Mouse (Mus musculus): ENCODE data around the gene Camkmt.

The Camkmt gene

DNA sequence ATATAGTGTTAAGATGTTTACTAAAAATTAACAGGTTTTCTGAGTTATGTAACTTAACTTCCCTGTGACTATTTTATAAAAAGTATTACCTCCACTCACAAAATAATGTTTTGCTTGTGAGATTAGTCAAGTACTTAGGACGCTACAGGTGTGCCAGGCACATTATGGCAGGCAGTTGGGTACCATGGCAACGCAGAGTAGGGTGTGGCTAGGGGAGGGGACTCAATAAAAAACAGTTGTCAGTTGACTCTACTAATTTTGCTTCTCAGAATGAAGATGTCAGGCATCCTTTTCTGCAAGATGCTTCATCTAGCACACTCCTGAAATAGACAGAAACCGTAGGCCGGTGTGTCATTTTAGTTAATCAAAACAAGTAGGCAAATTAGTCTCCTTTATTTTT is 310.4 kb downstream of the Camkmt start:
- in situ Hi-C loops (cut with MboI; ENCODE audit: unreplicated experiment in 2 of 2), result no loop called here

GRCm38 (mm10) chr17:85405161-85405560 is 314.8 kb downstream of the Camkmt start:
- in situ Hi-C loops (cut with MboI; ENCODE audit: unreplicated experiment in 2 of 2), result no loop called here

DNA sequence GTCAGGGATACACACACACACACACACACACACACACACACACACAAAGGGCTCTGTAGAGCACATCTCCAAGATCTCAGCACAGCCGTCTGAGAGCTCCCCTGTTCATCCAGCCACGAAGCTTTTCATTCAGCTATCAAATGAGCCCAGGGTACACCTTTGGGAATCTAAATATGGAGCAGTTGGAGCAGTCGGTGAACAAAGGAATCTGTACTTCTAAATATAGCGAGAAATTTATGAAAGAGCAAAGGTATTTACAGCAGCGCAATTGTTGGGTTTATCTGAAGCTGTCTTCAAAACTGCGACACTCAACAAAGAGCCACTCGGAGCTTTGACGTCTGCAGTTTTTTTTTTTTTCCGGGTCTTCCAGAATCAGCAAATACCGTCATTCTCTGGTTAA is 315.8 kb downstream of the Camkmt start:
- in situ Hi-C loops (cut with MboI; ENCODE audit: unreplicated experiment in 2 of 2), result no loop called here

GRCm38 (mm10) chr17:85428831-85429230 is 338.5 kb downstream of the Camkmt start:
- in situ Hi-C loops (cut with MboI; ENCODE audit: unreplicated experiment in 2 of 2), result no loop called here

GRCm38 (mm10) chr17:85432923-85433322 is 342.6 kb downstream of the Camkmt start:
- in situ Hi-C loops (cut with MboI; ENCODE audit: unreplicated experiment in 2 of 2), result no loop called here

DNA sequence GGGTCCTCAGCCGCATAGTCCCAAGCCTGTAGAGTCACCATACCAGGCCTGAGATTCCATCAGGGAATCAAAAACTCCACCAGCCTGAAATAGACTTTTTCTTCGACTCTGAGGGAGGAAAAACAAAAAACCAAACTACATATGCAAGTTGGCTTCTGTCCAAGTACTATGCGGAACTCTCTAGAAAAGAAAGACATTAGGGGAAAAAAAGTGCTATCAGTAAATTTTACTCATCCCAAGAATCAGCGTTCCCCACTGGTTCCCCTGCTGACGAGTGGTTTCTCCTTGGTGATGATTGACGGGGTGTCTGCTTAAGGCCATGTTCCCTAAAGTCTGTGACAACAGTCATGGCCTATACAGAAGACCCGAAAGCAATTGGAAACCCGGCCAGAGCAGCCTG is 352.7 kb downstream of the Camkmt start:
- in situ Hi-C loops (cut with MboI; ENCODE audit: unreplicated experiment in 2 of 2), result no loop called here

DNA sequence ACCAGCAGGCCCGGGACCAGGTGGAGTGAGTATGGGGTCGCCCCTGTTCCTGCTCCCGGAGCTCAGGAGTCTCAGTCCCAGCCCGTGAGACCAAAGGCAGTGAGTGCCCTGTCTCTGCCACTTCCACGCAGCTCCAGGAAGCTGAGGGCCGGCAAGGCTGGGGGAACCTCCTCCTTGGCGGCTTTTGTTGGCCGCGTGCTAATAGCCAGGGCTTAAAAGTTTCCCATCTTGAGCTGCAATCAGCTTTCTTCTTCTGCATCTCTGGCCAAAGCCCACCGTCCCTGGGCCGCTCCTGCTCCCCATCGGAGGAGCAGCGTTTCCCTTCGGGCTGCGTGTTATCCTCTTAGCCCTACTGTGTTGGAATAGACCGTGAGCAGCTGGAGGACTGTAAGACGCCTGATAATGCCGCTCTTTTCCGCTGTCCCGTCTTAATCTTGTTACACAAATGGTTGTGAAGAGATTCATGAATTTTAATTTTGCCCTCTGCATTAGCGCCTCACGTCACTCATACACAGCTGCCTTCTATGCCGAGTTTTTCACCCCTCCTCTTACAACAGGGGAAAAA is 364.1 kb downstream of the Camkmt start:
- in situ Hi-C loops (cut with MboI; ENCODE audit: unreplicated experiment in 2 of 2), result no loop called here

DNA sequence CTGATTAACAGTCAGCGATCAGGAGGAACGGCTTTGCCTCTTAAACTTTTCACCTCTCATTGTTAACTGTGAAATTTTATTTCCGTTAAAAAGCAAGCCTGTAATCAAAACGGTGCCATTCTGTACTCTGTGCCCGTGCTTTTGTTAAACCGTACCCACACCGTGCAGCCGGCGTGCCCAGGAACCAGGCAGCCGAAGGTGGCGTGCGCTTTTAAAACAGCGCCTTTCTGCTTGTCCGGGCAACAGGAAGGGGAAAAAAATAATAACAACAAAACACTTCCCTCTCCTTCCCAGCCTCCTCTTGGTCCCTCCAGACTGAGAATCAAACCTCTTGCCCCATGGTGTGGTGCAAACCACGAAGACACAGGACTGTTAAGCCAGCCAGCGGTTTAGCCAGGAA is 364.7 kb downstream of the Camkmt start:
- in situ Hi-C loops (cut with MboI; ENCODE audit: unreplicated experiment in 2 of 2), result no loop called here

DNA sequence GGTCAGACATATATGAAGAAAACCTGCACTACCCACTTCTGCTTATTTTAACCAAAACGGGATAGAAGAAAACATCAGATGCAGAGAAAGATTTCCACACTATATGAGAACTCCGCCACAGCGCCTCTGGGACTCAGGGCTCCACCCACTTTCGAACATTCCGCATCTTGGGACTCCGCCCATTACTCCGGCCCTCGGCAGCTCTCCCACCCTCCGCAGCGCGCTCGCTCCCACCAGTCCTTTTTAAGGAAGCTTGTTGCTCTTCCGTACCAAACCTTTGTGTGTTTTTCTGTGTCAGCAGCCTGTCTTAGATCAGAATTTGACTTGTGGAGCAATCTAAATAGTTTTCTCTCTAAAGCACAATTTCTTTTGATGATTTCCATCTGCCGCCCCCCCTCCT is 367.7 kb downstream of the Camkmt start:
- in situ Hi-C loops (cut with MboI; ENCODE audit: unreplicated experiment in 2 of 2), result no loop called here

DNA sequence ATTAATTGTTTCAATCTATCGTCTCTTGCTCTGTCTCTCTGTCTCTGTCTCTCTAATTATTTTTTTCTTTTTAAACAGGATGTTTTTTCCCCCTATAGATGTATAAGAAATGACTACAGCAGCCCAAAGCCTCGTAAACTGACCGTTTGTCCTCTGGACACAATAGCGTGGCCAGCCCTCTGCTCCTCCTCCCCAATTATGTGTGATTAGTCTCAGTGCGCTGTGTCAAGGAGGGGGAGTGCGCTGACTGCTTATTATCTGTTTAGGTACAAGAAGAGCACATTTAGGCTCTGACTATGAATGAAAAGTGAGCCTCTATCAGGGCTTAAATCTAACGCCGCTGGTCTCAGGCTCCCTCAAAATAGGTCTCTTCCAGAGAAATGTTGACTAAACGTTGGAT is 368.2 kb downstream of the Camkmt start:
- in situ Hi-C loops (cut with MboI; ENCODE audit: unreplicated experiment in 2 of 2), result no loop called here

- in situ Hi-C loops (cut with MboI; ENCODE audit: unreplicated experiment in 2 of 2), result no loop called here
These were observed 371.2 kb downstream of the Camkmt start for GRCm38 (mm10) chr17:85461577-85461976.

GRCm38 (mm10) chr17:85463497-85464392 is 373.4 kb downstream of the Camkmt start:
- in situ Hi-C loops (cut with MboI; ENCODE audit: unreplicated experiment in 2 of 2), result no loop called here

DNA sequence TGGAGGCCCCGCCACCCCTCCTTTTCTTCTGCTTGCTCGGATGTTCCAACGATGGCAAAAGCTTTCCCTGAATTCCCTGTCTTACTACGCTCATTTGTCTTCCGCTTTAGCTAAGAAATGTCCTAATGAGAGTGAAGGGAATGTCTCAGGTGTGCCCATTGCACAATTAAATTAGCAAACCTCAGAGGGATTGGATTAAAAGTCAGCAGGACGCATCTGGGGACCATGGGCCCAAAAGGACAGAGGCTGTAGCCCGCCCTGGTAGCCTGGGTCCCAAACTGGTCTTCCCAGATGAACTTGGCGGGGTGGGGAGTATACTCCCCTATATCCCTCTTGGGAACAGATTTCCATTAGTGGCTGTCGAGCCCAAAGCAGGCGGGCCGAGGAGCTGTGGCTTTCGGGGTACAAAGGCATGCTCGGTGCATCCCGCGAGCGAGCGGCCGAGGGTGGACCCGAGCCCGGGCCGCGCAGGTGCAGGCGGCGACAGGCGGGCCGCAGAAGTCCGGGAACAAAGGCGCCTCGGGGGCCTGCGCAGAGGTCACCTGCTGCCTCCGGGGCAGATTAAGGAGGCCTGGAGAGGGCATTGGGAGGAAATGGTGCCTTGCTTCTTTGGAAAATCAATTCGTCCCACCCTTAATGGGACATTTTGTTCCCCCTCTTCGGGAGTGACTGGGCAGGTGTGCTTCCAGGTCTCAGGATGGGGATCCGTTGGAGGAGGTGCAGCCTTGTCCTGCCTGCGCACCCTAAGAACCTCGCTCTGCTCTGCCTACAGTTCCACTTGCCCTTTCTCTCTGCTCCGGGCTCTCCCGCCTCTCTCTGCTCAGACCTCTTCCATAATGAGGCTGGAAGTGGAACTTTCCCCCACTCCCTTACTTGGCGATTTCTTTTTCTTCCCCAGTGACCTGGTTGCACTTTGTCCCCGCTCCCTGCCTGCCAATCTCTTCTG is 374.4 kb downstream of the Camkmt start:
- in situ Hi-C loops (cut with MboI; ENCODE audit: unreplicated experiment in 2 of 2), result no loop called here

- in situ Hi-C loops (cut with MboI; ENCODE audit: unreplicated experiment in 2 of 2), result no loop called here
These were observed 379.4 kb downstream of the Camkmt start for GRCm38 (mm10) chr17:85469776-85470175.

DNA sequence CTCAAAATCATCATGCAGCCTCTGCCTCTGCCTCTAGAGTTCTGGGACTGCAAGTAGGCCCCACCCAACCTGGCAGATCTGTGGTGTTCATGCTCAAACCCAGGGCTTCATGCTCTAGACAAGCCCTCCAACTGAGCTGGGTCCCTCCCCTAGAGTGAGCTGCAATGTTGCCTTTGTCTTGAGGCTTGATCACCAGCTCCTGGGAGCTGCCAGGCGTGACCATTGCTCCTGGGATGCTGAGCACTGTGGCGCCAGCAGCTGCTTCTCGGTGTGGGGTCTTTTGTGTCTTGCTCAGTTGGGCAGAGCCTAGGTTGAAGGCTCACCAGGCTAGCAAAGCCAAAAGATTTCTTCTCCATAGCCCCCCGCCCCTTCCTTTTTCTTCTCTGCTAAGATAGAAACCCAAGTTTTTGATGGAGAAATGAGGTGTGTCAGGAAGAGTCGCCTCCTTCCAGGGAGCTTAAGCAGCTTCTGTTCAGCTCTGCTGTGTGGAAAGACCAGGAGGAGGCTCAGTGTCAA is 382.4 kb downstream of the Camkmt start:
- in situ Hi-C loops (cut with MboI; ENCODE audit: unreplicated experiment in 2 of 2), result no loop called here

DNA sequence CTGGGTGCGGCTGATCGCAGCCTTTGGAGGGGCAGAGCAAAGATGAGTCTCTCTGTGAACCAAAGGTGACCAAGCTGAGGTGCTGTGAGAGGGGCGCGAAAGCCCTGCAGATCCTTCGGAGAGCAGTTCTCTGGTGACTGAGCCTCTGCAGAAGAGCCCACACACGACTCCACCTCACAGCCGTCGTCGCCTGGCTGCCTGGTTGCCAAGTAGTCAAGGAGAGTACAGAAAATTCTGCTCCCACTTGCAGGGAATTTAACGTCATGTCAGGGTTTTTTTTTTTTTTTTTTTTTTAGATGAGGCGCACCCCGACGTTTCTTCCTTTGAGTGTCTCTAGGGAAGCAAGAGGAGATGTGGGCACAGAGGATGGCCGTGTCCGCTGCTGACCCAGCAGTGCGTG is 382.9 kb downstream of the Camkmt start:
- in situ Hi-C loops (cut with MboI; ENCODE audit: unreplicated experiment in 2 of 2), result no loop called here

DNA sequence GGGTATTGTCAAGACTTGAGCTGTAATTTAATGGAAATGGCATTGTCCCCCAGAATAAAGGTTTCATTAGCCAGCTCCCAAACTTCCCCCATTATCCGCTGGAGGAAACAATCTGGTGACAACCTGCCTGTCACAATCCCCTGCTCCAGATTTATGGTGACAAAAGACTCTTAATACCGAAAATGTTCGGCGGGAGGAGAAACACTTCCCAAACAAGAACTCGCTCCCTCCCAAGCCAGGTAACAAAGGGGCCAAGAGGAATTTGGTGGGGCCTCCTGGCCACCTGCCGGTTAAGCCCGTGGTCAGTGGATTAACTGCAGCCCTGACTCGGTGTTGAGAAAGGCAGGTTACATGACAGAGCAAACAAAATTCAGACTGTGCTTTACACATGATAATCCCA is 383.5 kb downstream of the Camkmt start:
- in situ Hi-C loops (cut with MboI; ENCODE audit: unreplicated experiment in 2 of 2), result no loop called here

DNA sequence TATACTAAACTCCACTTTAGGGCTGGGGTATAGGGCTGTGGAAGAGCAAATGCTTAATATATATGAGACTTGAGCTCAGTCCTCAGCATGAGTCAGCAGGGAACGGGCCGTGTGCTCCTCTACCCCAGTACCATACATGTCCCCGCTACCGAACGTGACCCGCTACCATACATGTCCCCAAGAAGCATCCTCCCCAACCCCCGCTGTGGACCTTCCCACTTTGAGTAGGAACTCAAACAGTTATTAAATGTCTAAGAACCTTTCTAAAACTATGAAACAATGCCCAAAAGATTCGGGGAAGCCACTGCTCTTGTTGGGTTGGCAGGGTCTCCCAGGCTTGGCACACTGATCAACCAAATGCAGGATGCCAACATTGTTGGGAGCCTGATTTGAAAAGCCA is 390.9 kb downstream of the Camkmt start:
- in situ Hi-C loops (cut with MboI; ENCODE audit: unreplicated experiment in 2 of 2), result no loop called here

- in situ Hi-C loops (cut with MboI; ENCODE audit: unreplicated experiment in 2 of 2), result no loop called here
These were observed 392.7 kb downstream of the Camkmt start for GRCm38 (mm10) chr17:85483086-85483485.

DNA sequence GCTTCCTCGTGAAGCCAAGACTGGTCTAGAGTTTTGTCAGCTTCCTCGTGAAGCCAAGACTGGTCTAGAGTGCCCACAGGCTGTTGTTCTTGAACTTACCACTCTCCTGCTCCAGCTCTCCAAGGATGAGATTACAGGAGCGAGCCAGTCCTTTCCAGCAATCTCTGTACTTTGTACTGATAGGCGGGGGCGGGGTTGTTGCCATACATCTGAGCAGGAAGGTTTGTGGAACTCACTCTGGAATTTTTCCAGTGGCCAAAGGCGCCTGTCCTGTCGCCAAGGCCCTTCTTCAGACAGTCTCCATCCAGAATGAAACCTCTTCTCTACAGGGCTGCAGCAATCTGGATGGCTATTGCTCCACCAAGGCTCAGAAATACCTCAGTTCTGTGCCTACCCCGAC is 393.7 kb downstream of the Camkmt start:
- in situ Hi-C loops (cut with MboI; ENCODE audit: unreplicated experiment in 2 of 2), result no loop called here

- in situ Hi-C loops (cut with MboI; ENCODE audit: unreplicated experiment in 2 of 2), result no loop called here
These were observed 394.2 kb downstream of the Camkmt start for GRCm38 (mm10) chr17:85484526-85484925.
